Mouse (Mus musculus) 3T3-L1 (cell line): ENCODE measurements around the gene Ulk4.
"Not testable (repeated sequence)": the region's sequence is repeated elsewhere in the genome, so short reads cannot be mapped to it uniquely, and the experiment has no call there.

ENCODE experiments used
- DNase-seq: peaks from one replicate; pipeline ENCODE4 v3.0.0-alpha.2; 2015; ENCODE audit warnings: low read depth, low spot score

Ulk4 gene

DNA sequence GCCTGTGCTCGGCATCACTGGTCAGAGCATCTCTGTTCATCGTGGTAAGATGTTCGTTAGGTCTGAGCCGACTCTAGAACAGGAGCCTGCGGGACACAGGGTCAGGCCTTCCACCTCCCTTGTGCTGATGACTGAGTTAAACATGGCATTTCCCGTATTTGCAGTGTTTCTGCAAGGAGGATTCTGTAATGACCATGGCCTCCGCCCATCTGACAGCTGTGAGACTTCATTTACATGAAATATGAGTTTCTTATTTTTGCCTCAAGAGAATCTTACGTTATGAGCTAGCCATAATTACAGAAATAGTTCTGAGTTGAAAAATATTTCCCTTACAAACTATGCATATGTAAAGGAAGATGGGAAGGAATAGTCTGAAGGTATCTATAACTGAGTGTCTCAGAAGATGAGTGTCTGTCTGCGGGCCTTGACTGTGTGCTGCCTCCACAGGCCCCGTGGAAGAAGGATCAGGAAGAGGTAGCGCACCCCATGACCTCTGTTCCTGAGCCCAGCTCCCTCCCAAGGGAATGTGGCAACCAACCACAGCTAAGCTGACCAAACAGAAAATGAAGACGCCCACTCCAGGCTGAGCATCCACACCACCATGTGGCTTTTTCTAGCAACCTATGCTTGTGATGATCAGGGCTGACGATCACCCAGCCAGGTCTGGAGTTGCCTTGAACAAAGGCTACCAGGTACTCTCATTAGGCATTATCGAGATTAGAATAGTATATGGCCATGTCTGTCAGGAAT, 212.2 kb downstream of the Ulk4 start:
- DNase-seq: no peak

DNA sequence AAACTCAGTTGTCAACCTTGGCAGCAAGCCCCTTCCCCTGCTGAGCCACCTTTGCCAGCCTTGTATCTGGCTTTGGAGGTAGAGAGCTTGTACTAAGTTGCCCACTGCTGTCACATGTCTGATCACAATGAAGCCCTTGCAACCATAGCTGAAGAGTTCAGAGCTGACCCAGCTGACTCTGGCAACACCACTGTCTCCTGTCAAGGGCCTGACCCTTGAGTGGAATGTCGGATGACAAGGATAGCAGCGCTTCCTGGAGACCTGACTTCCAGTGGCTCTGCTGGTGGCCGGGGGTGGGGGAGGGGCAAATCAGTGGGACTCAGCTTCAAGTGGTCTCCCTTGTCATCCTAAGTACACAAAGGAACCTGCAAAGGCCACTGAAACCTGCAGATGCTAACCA, 214.3 kb downstream of the Ulk4 start:
- no peak for DNase-seq

DNA sequence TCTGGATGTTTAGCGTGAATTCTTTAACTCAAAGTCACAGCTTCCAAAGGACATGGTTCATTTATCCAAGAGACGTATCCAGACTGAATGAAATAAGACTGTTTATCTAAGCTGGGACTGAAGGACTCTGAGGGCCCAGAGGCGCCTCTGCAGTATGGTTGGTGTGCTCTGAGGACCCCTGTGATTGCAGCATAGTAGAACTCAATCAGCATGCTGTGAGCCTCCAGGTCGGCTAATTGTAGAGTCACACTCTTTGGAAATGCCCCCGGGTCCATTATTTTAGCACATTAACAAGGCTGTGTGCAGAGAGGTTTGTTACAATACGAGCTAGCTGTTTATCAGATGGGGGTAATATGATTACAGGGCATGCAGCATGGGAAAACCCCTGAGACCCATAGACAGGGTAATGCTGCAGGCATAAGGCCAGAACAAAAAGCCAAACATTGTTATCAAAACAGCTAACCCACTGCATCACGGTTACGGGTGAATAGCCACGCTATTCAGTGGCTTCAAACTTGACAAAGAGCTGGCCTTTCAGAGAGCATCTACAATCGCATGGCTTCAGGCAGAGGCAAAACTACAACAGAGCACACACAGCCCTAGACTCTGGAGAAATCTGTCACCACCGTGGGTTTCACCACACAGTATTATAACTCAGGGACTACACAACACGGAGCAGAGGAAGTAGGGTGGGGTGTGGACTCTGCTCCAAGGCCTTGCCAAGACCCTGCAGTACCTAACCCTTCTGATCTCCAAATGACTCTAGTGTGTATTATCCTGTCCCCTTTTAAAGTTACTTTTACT, 215.0 kb downstream of the Ulk4 start:
- DNase-seq: no peak

DNA sequence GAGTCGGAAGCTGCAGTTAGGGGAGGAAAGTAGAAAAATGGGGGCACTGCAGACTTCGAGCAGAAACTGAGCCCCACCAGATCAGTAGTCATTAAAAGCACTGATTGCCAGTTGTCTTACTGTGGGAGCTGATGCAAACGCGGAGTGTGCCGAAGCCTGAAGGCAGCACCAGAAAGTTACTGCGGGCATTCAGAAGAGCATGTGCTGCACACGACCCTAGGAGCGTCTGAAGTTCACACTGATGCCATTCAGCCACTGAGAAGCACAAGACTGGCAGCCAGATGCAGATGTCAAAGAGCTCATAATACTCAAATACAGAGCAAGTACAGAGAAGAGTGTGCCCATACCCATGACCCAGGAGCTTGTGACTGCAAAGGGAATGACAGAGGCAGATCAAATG, 216.7 kb downstream of the Ulk4 start:
- DNase-seq: no peak

DNA sequence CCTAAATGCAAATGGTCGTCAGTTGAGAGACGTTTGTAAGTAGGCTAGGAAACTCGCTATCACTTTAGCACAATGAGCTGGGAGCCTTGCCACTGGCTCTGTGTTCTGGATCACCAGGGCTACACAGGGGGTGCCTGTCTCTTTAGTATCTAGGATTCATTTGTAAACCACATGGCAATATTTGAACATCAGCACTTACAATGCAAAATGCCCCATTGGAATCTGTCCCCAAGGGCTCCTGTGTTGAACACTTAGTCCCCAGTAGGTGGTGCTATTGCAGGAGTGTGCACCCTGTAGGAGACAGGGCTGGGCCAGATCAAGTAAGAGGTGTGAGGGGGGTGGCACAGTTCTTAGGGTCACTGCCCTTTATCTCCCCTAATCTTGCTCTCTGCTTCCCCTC, 217.7 kb downstream of the Ulk4 start:
- DNase-seq: peak; percentile 36

DNA sequence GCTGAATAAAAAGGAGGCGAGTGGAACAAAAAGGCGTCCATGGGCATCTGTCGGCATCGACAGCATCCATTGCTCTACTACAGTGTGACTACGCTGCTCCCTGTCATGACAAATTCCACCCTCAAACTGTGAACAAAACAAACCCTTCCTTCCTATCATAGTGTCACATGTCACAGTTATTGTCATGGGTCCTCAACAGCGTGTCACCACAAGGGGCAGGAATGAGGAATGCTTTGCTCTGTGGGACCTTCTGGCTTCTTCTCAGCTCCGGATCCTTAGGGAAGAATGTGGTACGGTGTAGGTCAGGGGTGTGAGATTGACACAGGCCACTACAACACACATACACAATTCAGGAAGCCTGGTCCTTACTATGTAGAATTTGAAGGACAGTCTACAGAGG, 218.5 kb downstream of the Ulk4 start:
- DNase-seq: no peak

DNA sequence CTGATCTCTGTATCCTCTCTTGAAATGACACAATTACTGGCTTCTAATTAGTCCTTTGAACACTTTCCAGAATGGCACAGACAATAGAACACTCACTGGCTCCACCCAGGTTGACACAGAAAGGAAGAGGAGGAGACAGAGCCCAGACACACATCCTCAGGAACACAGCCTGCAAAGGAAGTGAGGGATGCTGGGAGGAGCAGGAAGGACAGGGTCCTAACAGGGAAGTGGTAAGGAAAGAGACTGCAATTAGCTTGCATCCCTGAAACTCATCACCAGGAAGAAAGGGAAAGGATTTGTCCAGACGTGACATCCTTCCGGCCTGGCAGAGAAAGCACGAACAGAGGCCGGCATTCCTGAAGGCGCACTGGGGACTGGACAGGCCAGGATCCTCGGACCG, 218.9 kb downstream of the Ulk4 start:
- DNase-seq: no peak

DNA sequence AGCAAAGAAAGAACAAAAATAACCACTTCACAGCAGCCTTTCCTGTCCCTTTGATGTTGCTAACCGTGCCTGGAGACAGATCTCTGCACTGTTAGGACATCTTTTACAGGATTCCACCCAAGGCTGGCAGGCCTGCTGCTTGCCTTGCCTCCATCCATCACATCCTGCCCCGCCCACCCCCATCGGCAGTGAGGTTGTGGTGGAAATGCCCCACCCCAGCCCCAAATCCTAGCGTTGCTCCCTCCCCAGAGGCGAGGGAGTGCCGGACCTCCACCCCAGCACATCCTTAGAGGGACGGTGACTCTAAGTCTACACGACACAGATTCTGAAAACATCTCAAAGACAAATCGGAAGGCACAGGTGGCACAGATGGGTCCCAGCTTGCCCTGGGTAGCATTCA, 219.6 kb downstream of the Ulk4 start:
- no peak for DNase-seq

DNA sequence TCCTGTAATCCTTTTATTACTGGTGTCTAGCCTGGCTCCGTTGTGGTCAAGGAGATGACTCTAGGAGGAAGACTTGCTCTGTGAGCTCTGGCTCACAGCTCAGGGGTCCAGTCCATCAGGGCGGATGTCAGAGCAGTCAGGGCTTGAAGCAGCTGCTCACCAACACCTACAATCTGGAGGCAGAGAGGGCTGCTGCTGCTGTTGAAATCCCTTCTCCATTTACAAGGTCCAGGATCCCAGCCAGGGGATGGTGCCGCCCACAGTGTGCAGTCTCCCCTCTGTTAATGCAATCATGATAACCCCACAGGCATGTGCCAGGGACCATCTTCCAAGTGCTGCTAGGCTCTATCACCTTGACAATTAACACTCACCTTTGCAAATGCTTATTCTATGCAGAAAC, 220.5 kb downstream of the Ulk4 start:
- DNase-seq: no peak

DNA sequence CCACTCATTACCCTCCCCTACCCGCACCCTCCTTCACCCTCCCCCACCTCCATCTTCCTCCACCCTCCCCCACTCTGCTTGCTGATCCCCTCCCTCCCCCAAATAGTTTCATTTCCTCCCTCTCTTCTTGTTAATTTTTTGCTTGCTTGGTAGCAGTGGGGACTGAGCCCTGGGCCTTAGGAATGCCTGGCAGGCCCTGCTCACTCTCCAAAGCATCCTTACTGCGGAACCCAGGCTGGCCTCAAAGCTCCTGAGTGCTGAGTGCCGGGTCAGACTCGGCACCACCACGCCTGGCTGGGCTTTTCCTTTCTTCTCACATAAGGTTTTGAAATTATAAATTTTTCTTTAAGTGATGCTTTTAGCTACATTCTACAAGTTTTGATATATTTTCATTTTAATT, 221.0 kb downstream of the Ulk4 start:
- DNase-seq: no peak

DNA sequence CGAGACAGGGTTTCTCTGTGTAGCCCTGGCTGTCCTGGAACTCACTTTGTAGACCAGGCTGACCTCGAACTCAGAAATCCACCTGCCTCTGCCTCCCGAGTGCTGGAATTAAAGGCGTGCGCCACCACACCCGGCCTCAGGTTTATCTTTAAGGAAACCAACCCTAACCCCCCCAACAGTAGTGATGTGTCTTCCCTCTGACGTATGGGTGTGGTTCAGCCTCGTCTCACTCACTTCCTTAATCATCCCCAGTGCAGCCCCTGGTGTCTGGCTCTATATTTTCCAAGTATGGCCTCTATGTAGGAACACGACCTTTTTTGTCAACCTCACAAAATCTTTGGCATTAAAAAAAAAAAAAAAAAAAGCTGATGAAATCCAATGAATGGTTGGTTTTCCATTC, 231.3 kb downstream of the Ulk4 start:
- DNase-seq: not testable (repeated sequence)

DNA sequence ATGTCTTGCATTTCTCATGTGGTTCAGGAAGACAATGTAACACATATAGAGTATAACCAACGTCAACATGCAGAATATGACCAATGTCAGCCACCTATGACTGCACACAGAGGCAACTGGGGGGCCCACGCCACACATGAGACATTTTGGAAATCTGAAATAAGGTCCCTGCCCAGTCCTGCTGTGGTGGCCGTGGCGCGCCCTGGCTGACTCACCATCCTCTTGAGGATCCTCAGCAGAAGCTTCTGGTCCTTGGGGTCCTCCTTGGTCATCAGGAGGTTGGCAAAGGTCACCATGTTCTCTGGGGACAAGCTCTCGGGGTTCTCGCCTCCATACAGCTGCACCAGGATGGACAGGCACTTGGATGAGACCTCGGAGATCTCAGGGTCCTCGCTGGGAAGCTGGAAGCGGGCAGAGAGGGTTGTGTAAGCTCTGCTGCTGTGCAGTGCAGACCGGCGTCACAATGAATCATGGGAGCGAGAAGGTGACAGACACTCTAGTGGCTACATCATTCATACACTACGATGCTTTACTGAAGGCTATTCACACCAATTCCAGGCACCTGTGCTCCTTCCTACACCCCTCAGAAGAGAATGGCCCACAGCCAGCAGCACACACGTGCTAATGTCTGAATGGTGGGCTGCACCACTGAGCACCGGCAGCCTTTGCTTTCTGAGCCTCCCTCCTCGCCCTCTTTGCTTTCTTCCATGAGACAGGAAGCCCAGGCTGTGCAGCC, 232.4 kb downstream of the Ulk4 start:
- DNase-seq: no peak

DNA sequence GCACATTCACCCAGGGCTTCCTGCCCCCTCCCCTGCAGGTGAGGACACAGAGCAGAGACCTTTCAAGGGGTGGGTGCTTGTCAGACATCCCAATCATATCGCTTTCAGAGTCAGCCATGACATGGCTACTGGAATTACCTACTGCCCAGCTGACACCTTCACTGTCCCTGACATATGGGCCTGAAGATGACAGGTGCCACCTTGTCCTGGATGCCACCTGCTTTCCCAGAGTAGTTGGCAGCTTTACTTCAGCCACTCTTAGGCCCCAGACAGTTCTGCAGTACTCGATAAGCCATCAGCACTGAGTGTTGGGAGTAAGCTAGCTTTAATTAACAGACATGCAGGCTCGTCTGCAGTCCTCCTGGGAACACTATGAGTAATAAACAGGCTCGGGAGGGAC, 234.0 kb downstream of the Ulk4 start:
- no peak for DNase-seq

DNA sequence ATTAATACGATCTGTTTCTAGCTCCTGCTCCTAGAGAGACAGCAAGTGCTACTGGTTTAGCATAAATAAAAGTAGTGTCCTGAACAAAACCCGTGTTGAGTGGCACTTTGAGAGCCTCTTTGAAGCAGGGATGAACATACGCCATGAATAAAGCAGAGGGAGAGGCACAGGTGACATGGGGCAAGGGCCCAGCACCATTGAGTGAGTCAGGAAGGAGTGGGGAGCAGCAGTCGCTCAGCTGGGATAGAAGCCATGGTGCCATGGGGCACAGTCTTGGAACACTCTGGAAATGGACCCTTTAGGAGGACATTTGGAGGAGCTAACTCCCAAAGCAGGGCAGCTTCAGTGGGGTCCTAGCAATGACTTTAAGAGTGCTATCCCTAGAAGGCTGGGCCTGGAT, 238.6 kb downstream of the Ulk4 start:
- DNase-seq: no peak

DNA sequence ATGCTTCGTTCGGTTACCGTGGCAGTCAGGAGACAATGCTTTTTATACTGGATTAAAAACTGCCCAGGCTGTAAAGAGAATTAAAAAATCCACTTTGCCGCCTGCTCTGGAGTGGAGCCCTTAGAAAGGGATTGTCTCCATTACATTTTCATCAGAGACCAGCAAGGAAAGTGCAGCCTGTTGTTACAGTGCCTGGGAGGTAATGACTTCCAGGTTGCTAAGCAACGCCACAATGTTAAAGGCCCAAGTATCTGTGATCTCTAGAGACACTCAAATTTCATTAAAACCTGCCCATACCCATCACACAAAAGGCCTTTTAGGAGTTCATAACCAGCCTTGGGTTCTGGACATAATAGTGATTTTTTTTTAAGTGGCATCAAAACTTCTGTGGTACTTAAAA, 239.0 kb downstream of the Ulk4 start:
- no peak for DNase-seq

DNA sequence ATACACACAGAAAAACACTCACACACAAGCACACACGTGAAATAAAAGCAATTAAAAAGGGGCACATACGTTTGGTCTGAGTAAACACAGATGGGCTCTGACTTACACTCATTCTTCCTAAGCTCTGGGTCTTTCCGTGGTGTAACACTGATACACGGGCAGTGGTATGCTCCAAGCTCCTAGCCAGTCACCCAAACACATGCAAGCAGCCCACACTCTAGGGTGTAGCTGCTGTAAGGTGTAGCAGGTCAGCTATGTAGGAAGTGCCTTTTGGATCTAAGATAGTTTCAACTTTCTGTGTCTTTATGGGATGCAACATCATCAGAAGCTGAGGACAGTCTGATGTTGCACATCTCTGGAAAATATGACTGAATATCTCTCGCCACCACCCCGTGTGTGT, 241.7 kb downstream of the Ulk4 start:
- no peak for DNase-seq

DNA sequence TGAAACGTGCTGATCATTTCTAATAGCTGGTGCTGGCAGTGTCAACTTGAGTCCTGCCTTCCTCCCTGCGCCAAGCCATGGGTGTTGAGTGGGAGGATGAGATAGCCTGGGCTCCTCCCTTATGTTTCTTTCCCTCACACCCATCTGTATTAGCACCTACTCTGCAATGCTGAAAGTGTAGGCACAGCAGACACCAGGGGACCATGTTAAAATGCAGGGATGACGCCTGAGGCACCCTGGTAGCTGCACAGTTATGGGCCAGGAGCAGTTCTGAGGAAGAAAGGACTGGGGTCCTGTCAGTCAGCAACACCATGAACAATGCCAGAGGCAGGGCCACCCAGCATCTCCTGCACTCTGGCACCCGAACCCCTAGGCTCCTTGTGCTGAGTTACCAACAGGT, 243.4 kb downstream of the Ulk4 start:
- DNase-seq: no peak

DNA sequence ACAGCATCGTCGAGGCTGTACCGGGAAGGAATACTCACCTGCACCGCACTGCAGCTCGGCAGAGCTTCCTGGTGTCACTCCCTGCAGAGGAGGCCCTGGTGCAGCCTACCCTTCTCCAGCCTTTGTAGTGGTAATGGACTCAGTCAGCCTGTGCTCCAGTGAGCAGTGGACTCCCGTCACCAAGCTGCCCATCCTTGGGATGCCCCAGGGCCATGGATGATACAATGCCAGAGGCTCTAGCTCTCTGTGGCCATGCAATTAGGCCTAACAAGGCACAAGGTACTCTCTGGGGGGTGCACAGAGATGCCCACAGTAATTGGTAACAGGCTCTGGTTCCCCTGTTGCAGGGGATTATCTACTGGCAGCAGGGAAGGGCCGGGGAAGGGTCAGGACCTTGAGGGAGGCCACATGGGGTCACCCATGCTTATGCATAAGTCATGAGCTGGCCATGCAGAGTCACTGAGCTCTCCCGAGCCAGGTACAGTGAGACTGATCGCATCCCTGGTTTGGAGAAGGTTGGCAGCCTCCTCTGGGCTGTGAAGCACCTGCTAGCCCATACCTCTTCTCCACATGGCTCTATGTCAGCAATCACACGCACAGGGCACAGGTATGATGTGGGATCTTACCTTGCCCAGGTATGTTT, 244.6 kb downstream of the Ulk4 start:
- DNase-seq: no peak

DNA sequence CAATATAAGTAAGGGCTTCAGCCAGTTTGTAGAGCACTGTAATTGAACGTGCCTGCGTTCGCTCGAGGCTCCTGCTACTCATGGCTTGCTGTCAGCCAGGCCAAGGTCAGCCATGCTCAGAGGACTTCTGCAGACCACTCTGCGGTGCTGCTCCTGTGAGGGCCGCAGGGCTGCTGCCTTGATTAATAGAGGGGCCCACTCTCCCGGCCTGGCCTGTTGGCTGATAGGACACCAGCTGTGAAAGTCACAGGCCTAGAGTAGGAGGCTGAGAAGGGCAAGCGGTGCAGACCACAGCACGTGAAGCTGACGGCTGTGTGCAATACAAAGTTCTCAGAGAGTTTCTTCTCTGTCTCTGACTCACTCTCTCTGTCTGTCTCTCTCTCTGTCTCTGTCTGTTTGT, 246.0 kb downstream of the Ulk4 start:
- DNase-seq: no peak

DNA sequence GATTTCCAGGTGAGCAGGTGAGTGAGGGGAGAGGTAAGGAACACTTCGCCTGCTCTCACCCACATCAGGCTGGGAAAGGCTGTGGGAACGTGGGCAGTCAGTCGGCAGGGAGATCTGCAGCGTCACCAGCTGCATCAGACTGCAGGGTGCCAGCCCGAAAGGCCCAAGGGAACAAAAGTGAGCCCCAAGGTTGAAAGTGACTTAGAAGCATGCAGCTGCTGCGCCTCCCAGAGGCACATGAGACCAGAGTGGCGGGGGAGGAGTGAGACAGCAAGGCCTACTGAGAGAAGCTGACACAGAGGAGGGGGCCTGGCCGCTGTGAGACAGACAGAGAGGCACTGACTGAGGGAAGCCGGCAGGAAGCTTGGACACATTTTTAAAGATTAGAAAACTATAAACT, 247.2 kb downstream of the Ulk4 start:
- no peak for DNase-seq

DNA sequence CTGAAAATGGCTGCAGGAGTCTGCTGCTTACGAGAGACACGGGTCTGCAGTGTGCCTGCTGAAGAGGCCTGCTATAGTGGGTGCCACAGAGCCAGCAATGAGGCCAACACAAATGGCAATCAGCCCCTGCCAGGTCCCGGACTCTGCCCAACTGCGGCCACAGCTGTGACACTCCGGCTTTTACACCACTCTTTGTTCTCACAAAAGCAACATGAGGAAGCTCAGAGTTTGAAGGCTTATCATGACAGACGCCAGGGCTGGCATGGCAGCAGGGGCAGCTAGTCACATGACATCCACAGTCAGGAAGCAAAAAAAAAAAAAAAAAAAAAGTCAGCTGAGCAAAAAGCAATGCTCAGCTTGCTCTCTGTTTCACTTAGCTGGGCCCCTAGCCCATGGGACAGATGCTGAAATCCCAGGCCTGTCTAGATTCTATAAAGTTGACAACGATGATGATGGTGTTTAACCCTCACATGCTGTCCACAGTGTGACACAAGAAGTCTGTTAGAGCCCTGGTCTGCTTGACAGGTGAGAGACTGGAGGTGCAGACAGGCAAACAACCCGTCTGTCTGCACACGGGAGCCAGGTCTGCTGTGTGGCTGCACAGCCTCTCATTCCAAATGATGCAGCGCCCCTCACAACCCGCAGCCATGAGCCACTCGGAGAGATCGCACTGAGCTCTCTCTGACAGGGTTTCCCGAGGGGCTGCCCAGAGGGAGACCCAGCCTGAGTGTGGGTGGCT, 253.3 kb downstream of the Ulk4 start:
- no peak for DNase-seq
